Mouse (Mus musculus) lung, postnatal 0 days (tissue): Measurements from ENCODE around the gene Mast3. TPM values are rescaled to one million over a fixed set of nuclear protein-coding genes. Genes with fewer than 3 reads are reported as not detected.
A peak's percentile ranks its signal among the peaks of the same experiment; 100 is the strongest.

Experiments
- ATAC-seq: fragments of 200-750 bp; cut with Nextera tagmentation; 2 replicates; pipeline ENCODE4 v1.8.0; 2017; ENCODE audit warnings: moderate library complexity
- DNase-seq: peaks from one replicate; pipeline ENCODE4 v3.0.0-alpha.2; 2016; ENCODE audit warnings: low spot score
- H3K27ac ChIP-seq: fragments of 300-500 bp; sonication (generic); 2 replicates; pipeline ENCODE4 v1.5.1; 2014; ENCODE audit warnings: antibody characterized with exemption, mild to moderate bottlenecking, low read length, mixed read lengths
- H3K27me3 ChIP-seq: fragments of 300-500 bp; sonication (generic); replicated peaks from 2 replicates; pipeline ENCODE4 v1.6.1; 2014; ENCODE audit warnings: low read length, mixed read lengths; ENCODE audit not compliant: insufficient read depth
- H3K36me3 ChIP-seq: fragments of 300-500 bp; sonication (generic); 2 replicates; pipeline ENCODE4 v1.6.1; 2014; ENCODE audit warnings: low read length, mixed read lengths; ENCODE audit not compliant: insufficient read depth
- H3K4me1 ChIP-seq: fragments of 300-500 bp; sonication (generic); 2 replicates; pipeline ENCODE4 v1.6.1; 2014; ENCODE audit warnings: antibody characterized with exemption, low read depth, low read length, mixed read lengths; ENCODE audit not compliant: insufficient read depth
- H3K4me2 ChIP-seq: fragments of 300-500 bp; sonication (generic); replicated peaks from 2 replicates; pipeline ENCODE4 v1.6.1; 2014; ENCODE audit warnings: low read depth, mild to moderate bottlenecking, low read length, moderate library complexity, mixed read lengths
- H3K4me3 ChIP-seq: fragments of 300-500 bp; sonication (generic); 2 replicates; pipeline ENCODE4 v1.5.1; 2014; ENCODE audit warnings: low read depth, low read length
- H3K9ac ChIP-seq: fragments of 300-500 bp; sonication (generic); replicated peaks from 2 replicates; pipeline ENCODE4 v1.6.1; 2014; ENCODE audit warnings: low read depth, mild to moderate bottlenecking
- H3K9me3 ChIP-seq: fragments of 300-500 bp; sonication (generic); 2 replicates; pipeline ENCODE4 v1.6.1; 2016; ENCODE audit warnings: low read length, mixed read lengths
- CTCF ChIP-seq: IDR thresholded peaks from 2 replicates; pipeline ENCODE4 v1.5.1; 2016; ENCODE audit warnings: antibody characterized with exemption, mild to moderate bottlenecking
- EP300 ChIP-seq: IDR thresholded peaks from 2 replicates; pipeline ENCODE4 v1.6.1; 2016; ENCODE audit warnings: antibody characterized with exemption, mild to moderate bottlenecking, control low read depth
- WGBS: fragments of 180-500 bp; shearing (Covaris S2); extraction: QIAGEN DNeasy Blood & Tissue Kit; methylation state at CpG from one replicate; pipeline ENCODE4 v1.1.7; 2014; 5-methylcytosine and 5-hydroxymethylcytosine counted together
- polyA plus RNA-seq: library from polyadenylated mRNA; unstranded; fragments of >200 nt; fragmentation: Nextera tagmentation; extraction: Ambion mirVana; gene quantifications from 2 replicates; pipeline ENCODE4 v1.2.1, GENCODE M21; 2015

Gene Mast3
- polyA plus RNA-seq, 1 experiment from 2014 or later, result 7.6 TPM

GRCm38 (mm10) chr8:70758308-70758615, 46.6 kb downstream of the Mast3 start:
- TF ChIP-seq CTCF (no peak), EP300 (no peak)
- H3K4me1 ChIP-seq, result peaks cover 18% of the 10 kb centered on the region; the same call in 1 of the 2 replicates
- DNase-seq, result no peak
- H3K36me3 ChIP-seq, result peaks cover 8% of the 10 kb centered on the region; the same call in 1 of the 2 replicates
- no peak overlapping the region for H3K9ac ChIP-seq
- no peak overlapping the region for H3K4me3 ChIP-seq
- no peak for ATAC-seq
- no peaks in the 10 kb centered on the region for H3K27me3 ChIP-seq
- no peak overlapping the region for H3K4me2 ChIP-seq
- no peaks in the 10 kb centered on the region for H3K9me3 ChIP-seq
- H3K27ac ChIP-seq, result peak overlapping the region; percentile 5; the same call in 1 of the 2 replicates
- 88% methylated on average over 7 of the region's 7 CpGs for WGBS

GRCm38 (mm10) chr8:70757523-70758307, 47.1 kb downstream of the Mast3 start:
- H3K9me3 ChIP-seq, result no peaks in the 10 kb centered on the region
- no peak overlapping the region for H3K4me2 ChIP-seq
- no peaks in the 10 kb centered on the region for H3K27me3 ChIP-seq
- peaks cover 22% of the 10 kb centered on the region; the same call in 1 of the 2 replicates for H3K4me1 ChIP-seq
- ATAC-seq (no peak), DNase-seq (no peak)
- H3K4me3 ChIP-seq, result no peak overlapping the region
- peaks cover 8% of the 10 kb centered on the region; the same call in 1 of the 2 replicates for H3K36me3 ChIP-seq
- no peak overlapping the region for H3K9ac ChIP-seq
- peak; percentile 73 for TF ChIP-seq CTCF
- TF ChIP-seq EP300, result no peak
- WGBS, result 68% methylated on average over 22 of the region's 22 CpGs
- H3K27ac ChIP-seq, result peak overlapping the region; percentile 5; the same call in 1 of the 2 replicates

- no peak overlapping the region for H3K9ac ChIP-seq
- TF ChIP-seq EP300 (no peak), CTCF (no peak)
- no peaks in the 10 kb centered on the region for H3K27me3 ChIP-seq
- no peak for DNase-seq
- peaks cover 22% of the 10 kb centered on the region; the same call in 1 of the 2 replicates for H3K4me1 ChIP-seq
- no peak for ATAC-seq
- peaks cover 8% of the 10 kb centered on the region; the same call in 1 of the 2 replicates for H3K36me3 ChIP-seq
- no peak overlapping the region for H3K27ac ChIP-seq
- WGBS, result 92% methylated on average over 6 of the region's 6 CpGs
- no peak overlapping the region for H3K4me3 ChIP-seq
- H3K9me3 ChIP-seq, result no peaks in the 10 kb centered on the region
- H3K4me2 ChIP-seq, result no peak overlapping the region
Measured at GRCm38 (mm10) chr8:70756476-70757040, 48.3 kb downstream of the Mast3 start.

GRCm38 (mm10) chr8:70755661-70756475, 49.0 kb downstream of the Mast3 start:
- no peak for ATAC-seq
- H3K27ac ChIP-seq, result no peak overlapping the region
- peak overlapping the region; percentile 57 for H3K9ac ChIP-seq
- no peaks in the 10 kb centered on the region for H3K9me3 ChIP-seq
- H3K4me2 ChIP-seq, result peak overlapping the region; percentile 92
- 82% methylated on average over 24 of the region's 24 CpGs for WGBS
- no peak for DNase-seq
- TF ChIP-seq CTCF (no peak), EP300 (no peak)
- peaks cover 22% of the 10 kb centered on the region; the same call in 1 of the 2 replicates for H3K4me1 ChIP-seq
- H3K36me3 ChIP-seq, result peaks cover 8% of the 10 kb centered on the region; the same call in 1 of the 2 replicates
- H3K27me3 ChIP-seq, result no peaks in the 10 kb centered on the region
- H3K4me3 ChIP-seq, result peak overlapping the region; percentile 70; the same call in 1 of the 2 replicates

- H3K4me2 ChIP-seq, result peak overlapping the region; percentile 92
- DNase-seq, result no peak
- H3K4me1 ChIP-seq, result peaks cover 17% of the 10 kb centered on the region; the same call in 1 of the 2 replicates
- no peaks in the 10 kb centered on the region for H3K9me3 ChIP-seq
- H3K9ac ChIP-seq, result peak overlapping the region; percentile 57
- WGBS, result 10% methylated on average over 49 of the region's 50 CpGs
- peak overlapping the region; percentile 75 for H3K27ac ChIP-seq
- peak; percentile 29 for ATAC-seq
- peaks cover 8% of the 10 kb centered on the region; the same call in 1 of the 2 replicates for H3K36me3 ChIP-seq
- no peaks in the 10 kb centered on the region for H3K27me3 ChIP-seq
- H3K4me3 ChIP-seq, result peak overlapping the region; percentile 70
- TF ChIP-seq EP300, result no peak
- TF ChIP-seq CTCF, result no peak
Measured at GRCm38 (mm10) chr8:70754871-70755660, 49.8 kb downstream of the Mast3 start.
